In genomic region chr19:48811541-48811940, GRCm38 (mm10) we compare ENCODE assay signal across 25 mouse cellular contexts.
A peak's percentile ranks its signal among the peaks of the same experiment; 100 is the strongest.
DNase-seq lines count a peak whose midpoint lies in the region; ATAC-seq and TF ChIP-seq lines count a peak whose summit lies in the region.
"Had no signal": no experiment of that assay in that cellular context is flagged by ENCODE, and none has a peak within 500 bp of the region (broad histone marks: within the 10 kb centered on the region; RNA-seq: fewer than 3 reads in every experiment).

No protein-coding gene starts in this region.

- no peak overlapping the region for H3K9ac ChIP-seq in forebrain, embryonic 14.5 days (ENCODE audit: low read length)
- H3K9ac ChIP-seq in lung, embryonic 14.5 days: no peak overlapping the region
- no peak overlapping the region for H3K9ac ChIP-seq in lung, postnatal 0 days (replicated peaks; ENCODE audit: low read depth)
- H3K9ac ChIP-seq: embryonic facial prominence, embryonic 13.5 days; embryonic facial prominence, embryonic 15.5 days; forebrain, embryonic 13.5 days had no signal

- H3K4me3 ChIP-seq in forebrain, embryonic 14.5 days (ENCODE audit: low read depth, low read length): no peak overlapping the region
- H3K4me3 ChIP-seq in forebrain, embryonic 10.5 days: no peak overlapping the region
- no peak overlapping the region for H3K4me3 ChIP-seq in lung, embryonic 14.5 days (ENCODE audit: low read depth, low read length)
- H3K4me3 ChIP-seq in lung, postnatal 0 days (ENCODE audit: low read depth, low read length): no peak overlapping the region
- H3K4me3 ChIP-seq: embryonic facial prominence, embryonic 13.5 days; embryonic facial prominence, embryonic 15.5 days; erythroblast, embryonic 14.5 days; forebrain, embryonic 13.5 days had no signal

- no peak overlapping the region for H3K4me2 ChIP-seq in forebrain, embryonic 14.5 days (ENCODE audit: low read length)
- H3K4me2 ChIP-seq in lung, embryonic 14.5 days: no peak overlapping the region
- H3K4me2 ChIP-seq in lung, postnatal 0 days (replicated peaks; ENCODE audit: low read depth, low read length): no peak overlapping the region
- H3K4me2 ChIP-seq: embryonic facial prominence, embryonic 13.5 days; embryonic facial prominence, embryonic 15.5 days; forebrain, embryonic 13.5 days had no signal

- no peaks in the 10 kb centered on the region for H3K9me3 ChIP-seq in forebrain, embryonic 14.5 days (replicated peaks; ENCODE audit: control insufficient read depth, low read length)
- no peaks in the 10 kb centered on the region for H3K9me3 ChIP-seq in forebrain, embryonic 10.5 days
- no peaks in the 10 kb centered on the region for H3K9me3 ChIP-seq in lung, embryonic 14.5 days (ENCODE audit: low read depth, low read length)
- H3K9me3 ChIP-seq in lung, postnatal 0 days (ENCODE audit: low read length): no peaks in the 10 kb centered on the region
- H3K9me3 ChIP-seq: embryonic facial prominence, embryonic 13.5 days; embryonic facial prominence, embryonic 15.5 days; forebrain, embryonic 13.5 days had no signal

- H3K27ac ChIP-seq in forebrain, embryonic 14.5 days (ENCODE audit: low read depth, low read length): no peak overlapping the region
- H3K27ac ChIP-seq in forebrain, embryonic 10.5 days: no peak overlapping the region
- no peak overlapping the region for H3K27ac ChIP-seq in lung, embryonic 14.5 days (ENCODE audit: low read depth)
- H3K27ac ChIP-seq in lung, postnatal 0 days (ENCODE audit: low read length): no peak overlapping the region
- H3K27ac ChIP-seq: embryonic facial prominence, embryonic 13.5 days; embryonic facial prominence, embryonic 15.5 days; forebrain, embryonic 13.5 days had no signal

- no peaks in the 10 kb centered on the region for H3K27me3 ChIP-seq in forebrain, embryonic 14.5 days (replicated peaks; ENCODE audit: control insufficient read depth, insufficient read depth, low read length)
- H3K27me3 ChIP-seq in forebrain, embryonic 10.5 days (ENCODE audit: poor library complexity, severe bottlenecking): no peaks in the 10 kb centered on the region
- H3K27me3 ChIP-seq in lung, embryonic 14.5 days (ENCODE audit: insufficient read depth, low read length): no peaks in the 10 kb centered on the region
- H3K27me3 ChIP-seq in lung, postnatal 0 days (replicated peaks; ENCODE audit: insufficient read depth, low read length): no peaks in the 10 kb centered on the region
- H3K27me3 ChIP-seq: CH12.LX; embryonic facial prominence, embryonic 13.5 days; embryonic facial prominence, embryonic 15.5 days; forebrain, embryonic 13.5 days; Patski had no signal

- TF ChIP-seq EP300 in lung, postnatal 0 days (IDR thresholded peaks at IDR 0.05): no peak

- no peaks in the 10 kb centered on the region for H3K36me3 ChIP-seq in forebrain, embryonic 14.5 days (ENCODE audit: control insufficient read depth, insufficient read depth, low read length)
- H3K36me3 ChIP-seq in forebrain, embryonic 10.5 days (replicated peaks): no peaks in the 10 kb centered on the region
- no peaks in the 10 kb centered on the region for H3K36me3 ChIP-seq in lung, embryonic 14.5 days (ENCODE audit: insufficient read depth)
- H3K36me3 ChIP-seq in lung, postnatal 0 days (ENCODE audit: insufficient read depth, low read length): no peaks in the 10 kb centered on the region
- H3K36me3 ChIP-seq: embryonic facial prominence, embryonic 13.5 days; embryonic facial prominence, embryonic 15.5 days; G1E had no signal

- no peak for ATAC-seq in forebrain, embryonic 14.5 days
- peak; percentile 52; the same call in 1 of the 2 replicates for ATAC-seq in lung, embryonic 14.5 days (ENCODE audit: insufficient read depth)
- no peak for ATAC-seq in lung, postnatal 0 days
- ATAC-seq: activated CD4-positive, CD25-positive, alpha-beta regulatory T cell, adult 4 months; CD4-positive, CD25-positive, alpha-beta regulatory T cell, adult 4 months; forebrain, embryonic 13.5 days; forebrain, embryonic 16.5 days; Patski had no signal

- WGBS in forebrain, embryonic 14.5 days: 54% methylated on average over 3 of the region's 3 CpGs
- 78% methylated on average over 3 of the region's 3 CpGs for WGBS in forebrain, embryonic 10.5 days
- WGBS in lung, embryonic 14.5 days: 17% methylated on average over 3 of the region's 3 CpGs
- 30% methylated on average over 3 of the region's 3 CpGs for WGBS in lung, postnatal 0 days

- TF ChIP-seq CTCF in lung, embryonic 14.5 days (IDR thresholded peaks at IDR 0.05; ENCODE audit: low read depth): no peak
- no peak for TF ChIP-seq CTCF in lung, postnatal 0 days (IDR thresholded peaks at IDR 0.05)

- DNase-seq in forebrain, embryonic 14.5 days (ENCODE audit: low spot score): peak; percentile 9
- no peak for DNase-seq in forebrain, embryonic 10.5 days (ENCODE audit: extremely low spot score, low spot score)
- peak; percentile 69 for DNase-seq in lung, embryonic 14.5 days
- DNase-seq in lung, postnatal 0 days (ENCODE audit: low spot score): no peak
- no peak for DNase-seq in embryo, embryonic 10 days (ENCODE audit: low spot score)
- DNase-seq: adrenal gland, adult 8-10 months; adrenal gland, postnatal 14 days; adrenal gland, postnatal 36 days; B cell, adult 2 months; cerebellum, adult 11-12 months; cerebellum, adult 2 months; cerebellum, adult 9-10 months; cerebellum, postnatal 10 days; cerebellum, postnatal 25 days; embryo, embryonic 11 days had no signal

- no peaks in the 10 kb centered on the region for H3K4me1 ChIP-seq in forebrain, embryonic 14.5 days (ENCODE audit: control insufficient read depth, insufficient read depth, low read length)
- H3K4me1 ChIP-seq in forebrain, embryonic 10.5 days: no peaks in the 10 kb centered on the region
- no peaks in the 10 kb centered on the region for H3K4me1 ChIP-seq in lung, embryonic 14.5 days (ENCODE audit: insufficient read depth)
- H3K4me1 ChIP-seq in lung, postnatal 0 days (ENCODE audit: insufficient read depth, low read depth, low read length): no peaks in the 10 kb centered on the region
- H3K4me1 ChIP-seq: embryonic facial prominence, embryonic 13.5 days; embryonic facial prominence, embryonic 15.5 days; forebrain, embryonic 13.5 days had no signal

Comparison
In these comparisons a context has a peak if more than half of its experiments do, and no peak if none do; other contexts are left out.
1. DNase-seq: peak in forebrain, embryonic 14.5 days (single experiment) and lung, embryonic 14.5 days (single experiment); none in forebrain, embryonic 10.5 days (single experiment), lung, postnatal 0 days (single experiment) and embryo, embryonic 10 days (single experiment).